Mouse (Mus musculus): ENCODE measurements around the gene Zcchc14. TPM values are rescaled to one million over a fixed set of nuclear protein-coding genes. Genes with fewer than 3 reads are reported as not detected.
"Not testable (repeated sequence)": the region's sequence is repeated elsewhere in the genome, so short reads cannot be mapped to it uniquely, and the experiment has no call there.

Zcchc14 gene
- polyA plus RNA-seq, 1 experiment from 2014 or later = 2.8 TPM

DNA sequence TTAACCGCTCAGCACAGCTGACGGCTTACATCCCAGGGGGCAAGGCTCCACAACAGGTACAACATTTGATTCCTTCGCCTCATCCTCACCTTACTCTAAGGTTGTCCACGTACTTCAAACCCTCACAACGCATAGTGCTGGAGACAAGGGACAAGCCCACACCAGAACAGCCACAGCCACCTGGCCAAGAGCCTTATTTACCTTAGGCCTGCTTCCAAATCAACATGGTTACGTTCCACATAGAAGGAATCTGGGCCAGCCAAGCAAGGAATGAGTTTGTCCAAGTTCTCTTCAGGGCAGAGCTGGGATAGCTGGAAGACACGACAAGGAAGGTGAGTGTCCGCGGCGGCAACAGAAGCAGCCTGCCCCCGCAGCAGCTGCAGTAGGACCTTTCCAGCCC lies 42.8 kb downstream of the Zcchc14 start:
- Histone ChIP-seq H3K9ac (no peak overlapping the region), H3K4me3 (no peak overlapping the region), H3K27me3 (replicated peaks) (no peaks in the 10 kb centered on the region), H3K9me3 (replicated peaks) (no peaks in the 10 kb centered on the region), H3K4me1 (no peaks in the 10 kb centered on the region), H3K27ac (no peak overlapping the region), H3K4me2 (no peak overlapping the region), H3K36me3 (peaks cover 25% of the 10 kb centered on the region)
- 80% methylated on average over 11 of the region's 11 CpGs for WGBS (ENCODE audit: insufficient replicate concordance)
- no peak for ATAC-seq

DNA sequence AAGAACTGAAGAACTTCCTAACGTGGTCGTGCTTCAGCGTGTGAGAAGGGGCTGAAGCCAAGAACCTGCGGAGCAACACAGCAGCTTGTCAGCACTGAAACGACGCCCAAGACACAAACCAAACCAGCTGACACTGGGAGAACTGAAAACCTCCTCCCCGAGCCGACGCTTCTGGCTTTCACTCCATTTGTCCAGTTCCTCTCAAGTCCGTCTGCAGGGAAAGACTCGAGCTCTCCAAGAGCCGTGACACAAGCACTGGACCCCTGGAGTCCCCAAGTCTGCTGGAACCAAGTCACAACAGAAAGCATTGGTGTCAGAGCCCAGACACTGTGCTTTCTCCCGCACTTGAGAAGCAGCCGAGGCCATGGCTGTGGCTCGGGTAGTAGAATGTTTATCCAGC lies 43.5 kb downstream of the Zcchc14 start:
- Histone ChIP-seq H3K27ac (no peak overlapping the region), H3K4me1 (no peaks in the 10 kb centered on the region), H3K9ac (no peak overlapping the region), H3K4me3 (no peak overlapping the region), H3K27me3 (replicated peaks) (no peaks in the 10 kb centered on the region), H3K4me2 (no peak overlapping the region), H3K9me3 (replicated peaks) (no peaks in the 10 kb centered on the region), H3K36me3 (peaks cover 32% of the 10 kb centered on the region)
- 77% methylated on average over 15 of the region's 15 CpGs for WGBS (ENCODE audit: insufficient replicate concordance)
- ATAC-seq = no peak

DNA sequence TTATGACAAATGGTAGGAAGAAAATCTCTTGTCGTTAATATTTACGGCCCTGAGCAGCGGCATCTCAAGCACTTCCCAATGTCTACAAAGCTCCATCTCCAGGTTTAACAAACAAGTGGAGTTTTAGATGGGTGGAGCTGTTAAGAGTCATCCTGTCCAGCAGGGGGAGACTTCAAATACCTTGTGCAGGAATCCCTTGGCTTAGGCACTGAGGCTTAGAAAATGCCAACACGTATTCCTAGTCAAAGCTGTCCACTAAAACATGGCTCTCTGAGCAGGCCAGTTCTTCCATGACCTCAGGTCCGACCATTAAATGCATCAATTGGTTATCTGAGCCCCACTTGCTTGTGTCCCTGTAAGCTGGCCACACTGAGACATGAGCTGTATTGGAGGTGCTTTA lies 45.0 kb downstream of the Zcchc14 start:
- no peak for ATAC-seq
- H3K9ac ChIP-seq = no peak overlapping the region
- H3K4me2 ChIP-seq = no peak overlapping the region
- no peak overlapping the region for H3K27ac ChIP-seq
- no peaks in the 10 kb centered on the region for H3K4me1 ChIP-seq
- peaks cover 39% of the 10 kb centered on the region for H3K36me3 ChIP-seq
- WGBS (ENCODE audit: insufficient replicate concordance) = 72% methylated on average over 5 of the region's 5 CpGs
- no peaks in the 10 kb centered on the region for H3K9me3 ChIP-seq (replicated peaks)
- no peak overlapping the region for H3K4me3 ChIP-seq
- no peaks in the 10 kb centered on the region for H3K27me3 ChIP-seq (replicated peaks)

DNA sequence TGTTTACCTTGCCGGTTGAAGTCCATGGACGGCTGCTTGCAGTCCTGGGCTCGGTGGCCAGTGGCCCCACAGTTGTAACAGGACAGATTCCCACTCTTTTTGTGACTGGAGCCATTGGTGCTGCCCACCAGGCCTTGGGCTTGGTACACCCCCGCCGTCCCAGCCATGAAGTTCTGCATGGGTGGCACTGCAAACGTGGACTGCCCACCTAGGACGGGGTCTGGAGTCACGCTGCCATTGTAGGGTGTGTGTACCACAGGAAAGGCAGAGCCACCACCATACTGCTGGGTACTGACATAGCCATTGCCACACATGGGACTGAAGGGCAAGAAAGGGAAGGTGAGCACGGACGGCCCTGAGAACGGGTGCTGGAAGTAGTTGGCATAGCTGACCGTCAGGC lies 48.9 kb downstream of the Zcchc14 start:
- Histone ChIP-seq H3K27me3 (replicated peaks) (no peaks in the 10 kb centered on the region), H3K27ac (no peak overlapping the region), H3K4me3 (no peak overlapping the region), H3K4me2 (no peak overlapping the region), H3K9me3 (replicated peaks) (no peaks in the 10 kb centered on the region), H3K4me1 (no peaks in the 10 kb centered on the region), H3K36me3 (peaks cover 58% of the 10 kb centered on the region), H3K9ac (no peak overlapping the region)
- WGBS (ENCODE audit: insufficient replicate concordance) = 83% methylated on average over 12 of the region's 12 CpGs
- no peak for ATAC-seq

DNA sequence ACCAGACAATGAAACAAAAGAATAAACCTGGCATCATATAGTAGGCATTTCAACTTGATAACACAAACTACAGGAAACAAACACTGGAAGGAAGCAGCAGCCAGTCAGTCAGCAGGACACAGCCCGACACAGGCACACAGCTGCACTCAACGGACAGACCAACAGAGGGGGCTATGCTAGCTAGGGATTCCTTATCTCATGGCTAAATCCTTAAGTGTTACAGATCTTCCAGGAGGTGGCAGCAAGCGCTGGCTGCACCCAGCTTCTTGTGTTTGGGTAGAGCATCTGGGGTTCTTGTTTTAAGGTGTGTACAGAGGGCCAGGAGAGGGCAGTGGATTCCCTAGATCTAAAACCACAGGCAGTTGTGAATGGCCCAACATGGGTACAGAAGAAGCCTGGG lies 49.8 kb downstream of the Zcchc14 start:
- 23% methylated on average over 3 of the region's 3 CpGs for WGBS (ENCODE audit: insufficient replicate concordance)
- peaks cover 57% of the 10 kb centered on the region for H3K36me3 ChIP-seq
- no peaks in the 10 kb centered on the region for H3K4me1 ChIP-seq
- H3K9ac ChIP-seq = no peak overlapping the region
- no peak overlapping the region for H3K4me2 ChIP-seq
- H3K27me3 ChIP-seq (replicated peaks) = no peaks in the 10 kb centered on the region
- H3K27ac ChIP-seq = no peak overlapping the region
- no peaks in the 10 kb centered on the region for H3K9me3 ChIP-seq (replicated peaks)
- ATAC-seq = no peak
- H3K4me3 ChIP-seq = no peak overlapping the region

DNA sequence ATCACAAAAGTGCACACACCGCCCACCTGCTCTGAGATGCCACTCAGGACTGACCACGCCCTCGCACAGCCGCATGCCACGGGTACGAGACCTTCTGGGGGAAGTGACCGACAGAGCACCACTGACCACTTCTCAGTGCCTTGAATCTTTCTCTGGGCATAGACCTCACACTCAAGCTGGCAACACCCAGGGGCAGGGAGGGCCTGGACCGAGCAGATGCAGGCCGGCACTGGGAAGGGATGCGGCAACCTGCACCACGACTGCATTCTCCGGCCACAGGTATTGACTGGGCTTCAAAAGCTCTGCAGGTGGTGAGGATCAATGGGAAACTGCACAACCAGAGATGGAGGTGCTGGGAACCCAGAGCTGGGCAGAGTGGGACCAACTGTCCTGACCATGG lies 50.3 kb downstream of the Zcchc14 start:
- Histone ChIP-seq H3K36me3 (peaks cover 58% of the 10 kb centered on the region), H3K4me2 (no peak overlapping the region), H3K27ac (no peak overlapping the region), H3K4me3 (no peak overlapping the region), H3K9ac (no peak overlapping the region), H3K27me3 (replicated peaks) (no peaks in the 10 kb centered on the region), H3K4me1 (no peaks in the 10 kb centered on the region), H3K9me3 (replicated peaks) (no peaks in the 10 kb centered on the region)
- WGBS (ENCODE audit: insufficient replicate concordance) = 87% methylated on average over 12 of the region's 12 CpGs
- ATAC-seq = no peak

DNA sequence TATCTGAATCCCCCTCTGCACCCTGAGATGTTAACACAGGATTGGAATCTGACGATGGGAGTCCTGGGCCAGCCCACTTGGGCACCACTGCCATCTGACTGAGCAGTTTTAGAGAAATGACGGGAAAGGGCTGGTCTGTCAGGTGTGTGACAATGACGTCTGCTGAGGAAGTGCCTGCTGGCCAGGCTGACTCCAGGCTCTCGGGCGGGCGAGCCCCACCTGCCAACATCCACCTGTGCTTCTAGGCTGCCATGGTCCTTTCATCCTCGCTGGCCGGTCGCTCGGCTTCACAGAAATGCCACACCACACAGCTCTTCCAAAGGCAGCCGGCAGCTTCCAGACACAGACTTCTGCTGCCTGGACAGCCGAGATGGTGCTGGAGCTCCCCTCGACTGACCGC lies 52.9 kb downstream of the Zcchc14 start:
- Histone ChIP-seq H3K4me2 (no peak overlapping the region), H3K36me3 (peaks cover 71% of the 10 kb centered on the region), H3K4me3 (no peak overlapping the region), H3K4me1 (no peaks in the 10 kb centered on the region), H3K9me3 (replicated peaks) (no peaks in the 10 kb centered on the region), H3K27me3 (replicated peaks) (no peaks in the 10 kb centered on the region), H3K9ac (no peak overlapping the region), H3K27ac (no peak overlapping the region)
- 79% methylated on average over 14 of the region's 14 CpGs for WGBS (ENCODE audit: insufficient replicate concordance)
- no peak for ATAC-seq

DNA sequence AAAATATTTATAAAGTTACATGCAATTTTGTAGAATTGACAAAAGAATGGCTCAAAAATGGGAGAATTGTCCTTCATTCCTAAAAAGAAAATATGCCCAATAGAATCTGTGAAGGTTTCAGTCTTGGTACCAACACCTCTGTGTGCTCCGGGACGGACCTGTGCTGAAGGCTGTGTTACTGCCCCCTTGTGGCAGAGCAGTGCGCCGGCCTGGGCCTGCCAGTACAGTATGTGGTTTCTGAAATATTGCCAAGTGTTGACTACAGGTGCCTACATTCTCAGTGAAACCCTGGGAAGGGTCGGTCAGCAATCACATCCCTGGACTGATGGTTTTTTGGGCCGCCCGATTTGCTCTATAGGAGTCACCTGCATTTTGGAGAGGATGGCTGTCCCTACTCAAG lies 53.8 kb downstream of the Zcchc14 start:
- Histone ChIP-seq H3K9me3 (replicated peaks) (no peaks in the 10 kb centered on the region), H3K4me3 (no peak overlapping the region), H3K4me1 (no peaks in the 10 kb centered on the region), H3K9ac (no peak overlapping the region), H3K27ac (no peak overlapping the region), H3K4me2 (no peak overlapping the region), H3K36me3 (peaks cover 71% of the 10 kb centered on the region), H3K27me3 (replicated peaks) (no peaks in the 10 kb centered on the region)
- WGBS (ENCODE audit: insufficient replicate concordance) = 29% methylated on average over 7 of the region's 7 CpGs
- ATAC-seq = peak; percentile 76

DNA sequence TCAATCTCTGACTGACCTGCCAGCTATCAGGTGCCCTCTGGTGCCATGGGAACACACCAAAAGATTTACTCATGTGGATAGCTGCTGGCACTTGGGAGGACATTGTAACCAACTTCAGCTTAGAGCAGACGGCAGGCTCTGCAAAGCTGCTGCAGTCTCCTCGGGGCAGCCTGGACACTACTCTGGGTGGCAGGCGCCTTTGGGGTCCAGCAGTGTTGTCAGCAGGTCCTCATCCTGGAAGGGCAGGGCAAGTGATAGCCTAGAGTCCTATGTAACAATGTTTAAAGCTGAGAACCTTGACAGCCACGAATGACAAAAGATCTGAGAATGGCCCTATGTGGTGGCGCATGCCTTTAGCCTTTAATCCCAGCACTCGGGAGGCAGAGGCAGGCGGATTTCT lies 54.5 kb downstream of the Zcchc14 start:
- Histone ChIP-seq H3K4me3 (no peak overlapping the region), H3K4me1 (0 out of 2 replicates have a peak, but pooled peaks cover 6% of the 10 kb centered on the region), H3K9me3 (replicated peaks) (no peaks in the 10 kb centered on the region), H3K27me3 (replicated peaks) (no peaks in the 10 kb centered on the region), H3K4me2 (no peak overlapping the region), H3K36me3 (peaks cover 75% of the 10 kb centered on the region), H3K9ac (no peak overlapping the region), H3K27ac (no peak overlapping the region)
- no peak for ATAC-seq
- WGBS (ENCODE audit: insufficient replicate concordance) = 84% methylated on average over 7 of the region's 7 CpGs

DNA sequence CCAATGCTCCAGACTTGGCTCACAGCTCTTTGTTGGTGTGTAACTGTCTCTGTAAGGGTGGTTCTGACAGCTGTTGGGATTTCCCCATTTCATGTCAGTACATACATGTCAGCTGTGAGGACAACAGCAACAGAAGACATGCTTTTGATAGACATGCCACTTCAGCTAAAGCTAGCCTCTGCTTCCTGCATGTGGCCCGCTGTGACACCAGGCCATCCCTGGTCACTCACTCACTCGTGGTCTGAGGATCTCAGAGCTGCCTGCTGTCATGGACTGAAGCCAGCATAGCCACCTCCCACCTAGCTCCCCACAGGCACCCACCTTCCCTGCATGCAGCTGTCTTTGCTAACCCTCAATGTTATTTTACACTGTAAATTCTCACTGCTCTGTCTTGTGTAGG lies 55.2 kb downstream of the Zcchc14 start:
- H3K4me3 ChIP-seq; H3K9me3 ChIP-seq (replicated peaks); H3K4me2 ChIP-seq; H3K27me3 ChIP-seq (replicated peaks); ATAC-seq; H3K27ac ChIP-seq; H3K9ac ChIP-seq: not testable (repeated sequence)
- Histone ChIP-seq H3K36me3 (peaks cover 80% of the 10 kb centered on the region), H3K4me1 (peaks cover 11% of the 10 kb centered on the region)
- 73% methylated on average over 2 of the region's 2 CpGs for WGBS (ENCODE audit: insufficient replicate concordance)

DNA sequence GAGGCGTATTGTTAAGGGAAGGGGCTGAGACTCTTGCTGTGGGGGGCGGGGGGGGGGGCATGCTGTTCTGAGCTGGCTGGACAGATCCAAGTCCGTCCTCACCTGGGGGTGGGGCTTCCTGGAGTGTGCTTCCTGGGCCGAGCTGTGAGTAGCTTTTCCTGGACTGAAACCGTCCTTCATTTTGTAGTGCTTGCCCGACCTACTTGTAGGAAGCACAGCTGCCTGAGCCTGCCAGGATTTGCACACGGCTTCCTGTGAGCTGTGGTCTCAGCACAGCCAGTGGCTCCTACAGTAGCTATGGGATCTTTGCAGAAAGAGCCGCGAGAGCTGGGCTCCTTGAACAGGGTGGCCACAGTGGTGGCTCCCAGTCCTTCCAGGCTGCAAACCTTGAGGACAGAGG lies 58.7 kb downstream of the Zcchc14 start:
- H3K9ac ChIP-seq = no peak overlapping the region
- H3K9me3 ChIP-seq (replicated peaks) = no peaks in the 10 kb centered on the region
- no peaks in the 10 kb centered on the region for H3K27me3 ChIP-seq (replicated peaks)
- peaks cover 38% of the 10 kb centered on the region for H3K4me1 ChIP-seq
- H3K27ac ChIP-seq = no peak overlapping the region
- H3K36me3 ChIP-seq = peaks cover 61% of the 10 kb centered on the region
- no peak overlapping the region for H3K4me3 ChIP-seq
- ATAC-seq = no peak
- no peak overlapping the region for H3K4me2 ChIP-seq
- 74% methylated on average over 9 of the region's 9 CpGs for WGBS (ENCODE audit: insufficient replicate concordance)

DNA sequence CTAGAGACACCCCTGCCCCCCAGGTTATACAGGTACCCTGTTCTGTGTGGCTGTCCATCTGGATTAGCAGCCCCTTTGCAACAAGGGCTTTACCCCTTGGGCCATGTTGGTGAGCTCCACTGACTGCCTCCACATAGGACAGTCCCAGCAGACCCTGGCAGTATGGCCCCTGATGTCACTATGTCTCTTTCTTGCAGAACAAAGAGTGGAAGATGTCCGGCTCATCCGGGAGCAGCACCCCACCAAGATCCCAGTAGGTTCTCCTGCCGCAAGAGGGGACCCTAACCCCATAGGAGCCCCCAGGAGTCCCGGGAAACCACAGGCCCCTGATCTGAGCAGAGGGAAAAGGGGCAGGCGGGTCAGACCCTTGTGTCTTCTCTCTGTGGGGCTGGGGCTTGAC lies 59.4 kb downstream of the Zcchc14 start:
- H3K4me2 ChIP-seq = no peak overlapping the region
- H3K27ac ChIP-seq = no peak overlapping the region
- H3K9me3 ChIP-seq (replicated peaks) = no peaks in the 10 kb centered on the region
- peaks cover 58% of the 10 kb centered on the region for H3K36me3 ChIP-seq
- H3K4me3 ChIP-seq = no peak overlapping the region
- 88% methylated on average over 5 of the region's 5 CpGs for WGBS (ENCODE audit: insufficient replicate concordance)
- ATAC-seq = no peak
- H3K27me3 ChIP-seq (replicated peaks) = no peaks in the 10 kb centered on the region
- peaks cover 45% of the 10 kb centered on the region for H3K4me1 ChIP-seq
- H3K9ac ChIP-seq = no peak overlapping the region

DNA sequence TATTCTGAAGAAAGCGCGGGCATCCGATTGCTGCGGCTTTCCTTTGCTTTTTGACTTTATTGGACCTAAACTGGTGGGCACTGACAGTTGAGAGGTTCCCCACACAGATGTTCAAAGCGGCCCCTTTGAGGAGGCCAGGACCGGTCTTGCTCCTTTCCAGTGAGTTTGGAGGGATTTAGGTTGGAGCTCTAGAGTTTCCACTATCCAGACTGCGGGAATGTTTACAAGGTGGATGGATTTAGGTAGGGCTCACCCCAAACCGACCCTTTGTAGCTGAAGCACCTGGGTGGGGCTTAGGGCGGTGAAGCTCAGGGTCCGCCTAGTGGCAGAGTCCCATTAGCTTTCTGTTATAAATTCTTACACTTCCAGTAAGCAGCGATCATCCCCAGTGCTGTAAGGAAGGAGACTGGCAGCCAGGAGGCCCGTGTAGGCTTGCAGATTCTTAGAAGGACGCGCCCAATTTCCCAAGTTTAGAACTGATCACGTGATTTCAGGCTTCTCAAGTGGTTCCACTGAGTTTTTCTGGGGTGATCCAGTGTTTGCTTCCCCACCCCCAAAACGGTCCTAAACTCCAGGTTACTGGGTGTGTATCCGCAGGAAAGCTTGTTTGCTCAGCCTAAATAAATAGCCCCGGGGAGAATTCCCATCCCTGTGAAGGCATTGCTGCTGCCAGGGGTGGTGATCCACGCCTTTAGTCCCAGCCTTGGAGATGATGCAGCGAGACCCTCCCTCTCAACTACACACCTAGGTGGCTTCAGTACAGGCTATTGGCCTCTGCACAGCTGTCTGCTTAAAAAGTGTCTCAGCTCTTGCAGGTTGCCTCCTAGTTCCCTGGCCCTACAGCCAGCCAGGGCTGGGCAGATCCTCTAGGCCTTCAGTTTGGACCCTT lies 61.3 kb downstream of the Zcchc14 start:
- Histone ChIP-seq H3K4me2 (peak overlapping the region; percentile 92), H3K4me3 (peak overlapping the region; percentile 96), H3K4me1 (peaks cover 63% of the 10 kb centered on the region), H3K9ac (peak overlapping the region; percentile 96), H3K27me3 (replicated peaks) (no peaks in the 10 kb centered on the region), H3K36me3 (peaks cover 41% of the 10 kb centered on the region), H3K27ac (peak overlapping the region; percentile 93), H3K9me3 (replicated peaks) (no peaks in the 10 kb centered on the region)
- ATAC-seq = peak; percentile 25
- WGBS (ENCODE audit: insufficient replicate concordance) = 15% methylated on average over 20 of the region's 20 CpGs
